18 mouse cellular contexts compared by ENCODE assay signal in the genomic region with DNA sequence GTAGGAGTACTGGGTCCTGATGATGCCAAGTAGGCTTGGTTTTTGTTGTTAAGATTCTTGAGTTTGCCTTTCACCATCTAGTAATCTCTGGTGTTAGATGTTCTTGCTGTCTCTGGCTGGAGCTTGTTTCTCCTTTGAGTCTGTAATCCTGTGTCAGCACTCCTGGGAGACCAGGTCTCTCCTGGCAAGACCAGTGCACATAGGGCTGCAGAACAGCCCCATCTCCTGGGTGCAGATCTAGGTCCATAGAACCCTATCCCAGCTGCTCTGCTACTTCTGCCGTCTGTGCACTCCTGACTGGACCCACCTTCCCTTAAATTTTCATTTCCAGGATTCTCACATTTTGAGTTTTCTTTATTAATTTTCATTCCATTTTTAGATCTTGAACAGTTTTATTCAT.
"Had no signal": no experiment of that assay in that cellular context is flagged by ENCODE, and none has a peak within 500 bp of the region (broad histone marks: within the 10 kb centered on the region; RNA-seq: fewer than 3 reads in every experiment).

No protein-coding gene starts in this region.

- H3K36me3 ChIP-seq: liver, embryonic 13.5 days; midbrain, embryonic 13.5 days; neural tube, embryonic 13.5 days had no signal

- H3K9me3 ChIP-seq: liver, embryonic 13.5 days; midbrain, embryonic 13.5 days; neural tube, embryonic 13.5 days had no signal

- ATAC-seq: midbrain, embryonic 13.5 days; midbrain, embryonic 16.5 days had no signal

- H3K4me3 ChIP-seq: layer of hippocampus, adult 2 months; left cerebral cortex, adult 2 months; liver, embryonic 13.5 days; midbrain, embryonic 13.5 days; myocyte; neural tube, embryonic 13.5 days had no signal

- H3K4me2 ChIP-seq: liver, embryonic 13.5 days; midbrain, embryonic 13.5 days; neural tube, embryonic 13.5 days had no signal

- DNase-seq: kidney, postnatal 14 days; kidney, postnatal 4 days; layer of hippocampus, adult 9-11 months; liver, embryonic 13.5 days; lung, adult 2 months; lung, postnatal 14 days; lung, postnatal 4 days; retina, postnatal 1 day; right cerebral cortex, postnatal 25 days; spleen, adult 18-20 months; thymus, adult 18-20 months; thymus, postnatal 36 days had no signal

- H3K27ac ChIP-seq: layer of hippocampus, adult 2 months; left cerebral cortex, adult 2 months; liver, embryonic 13.5 days; midbrain, embryonic 13.5 days; neural tube, embryonic 13.5 days had no signal

- H3K9ac ChIP-seq: liver, embryonic 13.5 days; midbrain, embryonic 13.5 days; neural tube, embryonic 13.5 days had no signal

- H3K4me1 ChIP-seq: liver, embryonic 13.5 days; midbrain, embryonic 13.5 days; neural tube, embryonic 13.5 days had no signal

- H3K27me3 ChIP-seq: liver, embryonic 13.5 days; midbrain, embryonic 13.5 days; neural tube, embryonic 13.5 days had no signal
